Mouse (Mus musculus): ENCODE measurements around the gene Sox6.

DNA sequence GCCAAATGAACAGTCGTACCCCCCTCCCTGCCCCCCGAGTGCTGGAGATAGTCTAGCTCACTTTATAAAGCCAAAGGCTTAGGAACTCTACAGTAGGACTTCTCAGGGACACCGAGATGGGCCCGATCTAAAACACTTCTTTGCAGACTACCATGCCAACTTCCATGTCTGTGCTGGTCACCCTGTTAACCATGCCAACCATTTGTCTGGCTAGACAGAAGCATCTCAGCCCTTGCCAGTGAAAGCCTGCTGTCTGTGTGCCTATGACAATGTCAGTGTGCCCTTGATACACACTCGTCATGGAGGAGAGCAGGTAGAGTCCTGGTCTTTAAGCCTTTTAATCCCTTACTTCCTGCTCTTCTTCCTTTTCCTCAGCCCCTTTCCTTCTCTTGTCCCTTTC, 527.5 kb downstream of the Sox6 start:
- no peak for TF ChIP-seq CTCF (IDR thresholded peaks at IDR 0.05)
- no peak for TF ChIP-seq POLR2A (IDR thresholded peaks at IDR 0.05; ENCODE audit: insufficient read depth, low read depth, low read length)
- no peak for TF ChIP-seq EP300 (IDR thresholded peaks at IDR 0.05; ENCODE audit: insufficient read depth, low read depth, low read length)
